Mouse (Mus musculus) gastrocnemius, adult 18-20 months (tissue): Measurements from ENCODE around the gene Atad5. TPM values are rescaled to one million over a fixed set of nuclear protein-coding genes. Genes with fewer than 3 reads are reported as not detected.

ENCODE experiments used
- DNase-seq: peaks from one replicate; pipeline ENCODE4 v3.0.0; 2021; ENCODE audit warnings: low spot score
- total RNA-seq, 2 experiments: library from RNA; stranded (reverse); gene quantifications; 2 replicates each; pipeline ENCODE4 v1.2.3; 2021

The Atad5 gene
- total RNA-seq, 2 experiments from 2014 or later, result 0.64 to 0.78 TPM

DNA sequence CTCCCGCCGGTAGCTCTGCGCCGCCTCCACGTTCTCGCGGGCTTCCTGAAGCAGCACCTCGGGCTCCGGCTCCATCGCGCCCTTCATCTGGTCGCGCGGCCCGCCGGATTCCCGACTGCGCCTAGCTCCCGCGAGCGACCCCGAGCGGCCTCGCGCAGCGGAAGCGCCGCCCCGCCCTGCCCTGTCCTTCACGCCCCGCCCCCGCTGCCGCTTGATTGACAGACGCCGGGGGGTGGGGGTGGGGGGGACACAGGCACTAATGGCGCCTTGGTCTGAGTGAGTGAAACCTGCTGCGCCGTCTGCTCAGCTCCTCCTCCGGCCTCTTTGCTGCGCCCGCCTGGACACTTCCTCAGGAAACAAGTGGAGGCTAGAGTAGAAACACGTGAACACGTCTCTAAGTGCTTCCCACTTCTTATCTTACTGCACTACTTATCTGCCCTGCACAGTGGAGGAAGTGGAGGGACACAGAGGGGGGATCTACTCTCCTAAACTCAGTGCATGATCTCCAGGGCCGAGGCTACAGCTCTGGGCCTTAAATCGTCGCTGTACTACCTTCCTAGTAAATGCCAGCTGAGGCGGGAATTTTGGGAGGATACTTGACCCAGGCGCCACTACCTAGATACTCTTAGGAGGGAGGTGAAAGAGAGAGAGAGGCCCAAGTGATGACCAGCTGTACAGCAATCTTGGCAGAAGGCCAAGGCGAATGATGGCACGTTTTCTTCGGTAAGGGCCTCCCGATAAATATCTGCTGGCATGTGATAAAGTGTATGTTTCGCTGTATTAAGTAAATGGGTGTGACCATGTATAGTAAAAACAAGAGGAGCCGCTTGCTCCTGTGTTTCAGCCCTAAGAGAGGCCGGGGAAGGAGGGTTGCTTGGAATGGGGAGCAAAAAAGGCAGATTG is 8.1 kb upstream of the Atad5 start, which contains the start of gene Crlf3:
Gene Crlf3, minus strand, starts transcription at position 166 of the 903 bp plus-strand sequence.
- DNase-seq, result peak; percentile 90

DNA sequence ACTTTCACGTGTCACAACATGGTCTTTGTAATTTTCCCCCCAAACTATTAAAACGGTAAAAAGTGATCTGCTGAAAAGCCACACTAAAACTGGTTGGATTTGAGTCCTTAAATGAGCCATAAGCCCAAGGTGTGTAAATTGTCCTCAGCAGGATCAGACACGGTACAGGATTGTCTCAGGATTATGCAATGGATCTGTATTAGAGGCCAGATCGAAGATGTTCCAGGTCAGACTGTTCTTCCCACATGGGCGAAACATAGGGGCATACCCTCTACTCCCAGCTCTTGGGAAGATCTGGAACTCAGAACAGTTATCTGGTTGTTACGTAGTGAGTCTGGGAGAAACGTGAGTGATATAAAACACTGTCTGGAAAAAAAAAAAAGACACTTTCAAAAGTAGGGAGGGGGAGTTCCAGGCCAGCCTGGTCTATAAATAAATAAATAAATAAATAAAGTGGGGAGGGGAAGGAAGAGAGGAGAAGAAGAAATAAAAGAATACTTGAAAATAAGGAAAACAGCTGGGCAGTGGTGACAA is 7.3 kb upstream of the Atad5 start:
- no peak for DNase-seq

DNA sequence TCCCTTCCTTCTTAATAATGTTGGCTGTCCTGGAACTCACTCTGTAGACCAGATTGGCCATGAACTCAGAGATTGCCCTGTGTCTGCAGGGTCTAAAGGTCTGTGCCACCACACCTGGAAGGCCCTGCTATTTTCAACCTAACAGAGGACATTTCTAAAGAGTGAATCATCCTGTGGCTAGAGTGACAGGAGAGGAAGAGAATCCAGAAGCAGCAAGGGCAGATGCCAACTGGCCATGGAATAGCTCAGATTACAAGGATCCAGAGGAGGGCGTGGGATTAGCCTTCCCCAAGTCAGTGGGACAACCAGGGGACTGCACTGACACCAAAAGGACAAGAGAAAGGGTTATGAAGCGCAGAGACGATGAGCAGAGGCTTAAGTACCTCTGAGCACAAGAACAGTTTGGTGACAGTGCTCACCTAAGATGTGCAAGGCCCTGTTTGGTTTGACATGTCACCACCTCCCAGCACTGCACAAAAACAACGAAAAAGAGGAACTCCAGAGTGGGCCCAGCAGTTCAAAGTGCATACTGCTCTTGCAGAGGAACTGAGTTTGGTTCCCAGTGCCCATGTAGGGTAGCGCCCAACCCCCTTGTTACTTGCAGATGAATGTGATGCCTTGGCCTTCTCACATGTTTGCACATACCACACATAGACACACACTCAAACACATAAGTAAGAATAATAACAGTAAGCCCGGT is 3.7 kb upstream of the Atad5 start:
- DNase-seq, result no peak

DNA sequence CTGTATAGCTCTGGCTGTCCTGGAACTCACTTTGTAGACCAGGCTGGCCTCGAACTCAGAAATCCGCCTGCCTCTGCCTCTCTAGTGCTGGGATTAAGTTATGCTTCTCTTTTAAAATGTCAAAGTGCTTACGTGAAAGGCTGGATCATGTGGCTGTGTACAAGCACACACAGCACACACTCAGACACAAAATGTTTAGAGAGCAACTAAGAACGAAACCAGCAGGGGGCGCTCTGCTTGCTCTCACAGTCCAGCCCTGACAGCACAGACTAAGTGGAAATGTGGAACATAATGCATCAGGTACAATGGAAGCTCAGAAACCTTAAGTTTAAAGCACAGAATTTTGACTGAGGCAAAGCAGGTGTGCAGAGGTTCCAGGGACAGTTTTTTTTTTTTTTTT is 2.4 kb upstream of the Atad5 start:
- DNase-seq, result peak; percentile 76

DNA sequence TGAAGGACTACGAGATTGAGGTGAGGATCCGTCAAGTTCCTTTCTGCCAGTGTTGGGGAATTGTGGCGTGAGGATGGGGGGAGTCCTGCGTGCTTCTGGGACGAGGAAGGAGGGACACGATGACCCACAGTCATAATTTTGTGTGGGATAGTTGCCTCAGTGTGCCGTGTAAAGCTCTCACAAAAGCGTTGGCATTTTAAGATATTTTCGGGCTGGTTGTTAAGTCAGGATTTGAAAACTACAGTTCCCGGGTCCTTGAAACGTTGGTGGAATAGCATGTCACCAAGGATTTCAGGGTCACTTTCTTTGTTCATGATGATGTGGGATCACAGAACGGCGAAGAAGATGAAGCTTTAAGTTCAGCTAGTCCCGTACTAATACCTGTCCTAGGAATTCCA is 616 bp downstream of the Atad5 start:
- DNase-seq, result no peak

DNA sequence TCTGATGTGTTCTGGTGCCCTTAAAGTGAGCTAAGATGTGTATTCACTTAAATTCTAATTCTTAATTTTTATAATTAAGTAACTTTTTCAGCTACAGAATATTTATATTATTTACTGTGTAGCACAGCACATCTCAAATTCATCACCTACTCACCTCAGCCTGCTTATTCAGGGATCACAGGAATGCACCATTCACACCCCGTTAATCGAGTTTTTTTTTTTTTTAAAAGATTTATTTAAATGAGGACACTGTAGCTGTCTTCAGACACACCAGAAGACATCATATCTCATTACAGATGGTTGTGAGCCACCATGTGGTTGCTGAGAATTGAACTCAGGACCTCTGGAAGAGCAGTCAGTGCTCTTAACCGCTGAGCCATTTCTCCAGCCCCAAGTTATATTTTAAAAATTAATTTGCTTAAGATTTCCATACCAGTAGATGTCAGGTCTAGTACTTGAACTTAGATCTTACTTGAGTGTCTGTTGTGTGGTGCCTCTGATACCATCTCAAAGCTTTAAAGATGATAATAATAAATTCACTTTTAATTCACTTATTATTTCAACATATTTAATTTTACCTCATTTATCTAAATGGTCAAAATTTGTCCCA is 1.5 kb downstream of the Atad5 start:
- DNase-seq, result no peak

DNA sequence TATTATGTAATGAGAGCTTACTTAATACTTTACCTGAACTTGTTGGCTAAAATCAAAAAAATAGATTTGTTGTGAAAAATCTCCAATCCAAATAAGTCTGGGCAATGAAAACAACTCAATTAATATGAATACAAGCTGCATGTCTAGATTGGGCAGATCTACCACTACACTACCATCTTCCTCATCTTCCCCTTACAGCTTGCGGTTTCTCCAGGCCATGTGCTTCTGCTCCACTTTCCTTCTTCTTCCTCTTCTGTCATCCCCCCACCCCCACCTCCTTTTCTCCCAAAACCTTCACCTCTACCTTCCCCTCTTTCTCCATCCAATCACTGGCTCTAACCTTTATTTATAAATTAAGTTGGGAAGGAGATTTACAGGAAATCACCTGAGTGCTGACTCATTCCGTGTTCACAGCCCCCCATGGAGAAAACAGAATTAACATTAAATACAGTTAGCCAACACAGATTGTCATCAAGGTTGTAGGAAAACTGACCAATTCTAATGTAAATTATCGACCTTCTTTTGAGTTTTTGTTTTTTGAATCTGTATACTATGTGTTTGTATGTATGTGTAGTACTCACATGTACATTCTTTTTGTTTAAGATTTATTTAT is 9.3 kb downstream of the Atad5 start:
- DNase-seq, result no peak

DNA sequence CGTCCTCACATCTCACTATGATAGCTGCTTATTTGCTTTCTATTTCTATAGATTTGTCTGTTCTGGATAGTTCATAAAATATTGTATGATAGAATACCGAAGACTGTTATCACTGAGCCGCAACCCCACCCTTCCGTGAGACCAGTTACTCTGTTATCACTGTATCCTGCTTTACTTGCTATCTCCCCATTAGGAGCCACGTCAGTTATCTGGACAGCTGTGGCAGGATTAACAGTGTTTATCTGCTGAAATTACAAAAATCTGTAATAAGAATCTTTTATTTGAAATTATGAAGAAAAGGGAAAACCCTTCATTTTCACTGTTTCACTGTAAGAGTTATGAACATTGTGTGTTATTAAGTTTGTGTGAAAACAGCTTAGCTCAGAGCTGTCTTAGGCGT is 12.1 kb downstream of the Atad5 start:
- no peak for DNase-seq

DNA sequence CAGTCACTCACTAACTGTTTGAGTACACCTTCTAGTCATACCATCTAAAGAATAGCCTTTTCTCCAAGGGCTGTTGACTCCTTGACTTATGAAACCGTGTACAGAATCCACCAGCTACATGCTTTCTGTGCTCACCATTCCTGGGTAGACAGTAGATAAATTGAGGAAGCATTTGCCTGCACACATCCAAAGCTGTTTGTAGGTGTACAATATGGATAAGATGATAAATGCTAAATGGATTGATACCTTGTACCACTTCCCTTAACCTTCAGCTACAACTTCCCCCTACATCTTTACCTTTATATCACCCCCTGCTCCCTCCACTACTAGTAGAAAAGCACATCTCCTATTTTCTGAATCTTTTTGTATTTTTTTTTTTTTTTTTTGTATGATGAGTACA is 15.2 kb downstream of the Atad5 start:
- DNase-seq, result no peak

DNA sequence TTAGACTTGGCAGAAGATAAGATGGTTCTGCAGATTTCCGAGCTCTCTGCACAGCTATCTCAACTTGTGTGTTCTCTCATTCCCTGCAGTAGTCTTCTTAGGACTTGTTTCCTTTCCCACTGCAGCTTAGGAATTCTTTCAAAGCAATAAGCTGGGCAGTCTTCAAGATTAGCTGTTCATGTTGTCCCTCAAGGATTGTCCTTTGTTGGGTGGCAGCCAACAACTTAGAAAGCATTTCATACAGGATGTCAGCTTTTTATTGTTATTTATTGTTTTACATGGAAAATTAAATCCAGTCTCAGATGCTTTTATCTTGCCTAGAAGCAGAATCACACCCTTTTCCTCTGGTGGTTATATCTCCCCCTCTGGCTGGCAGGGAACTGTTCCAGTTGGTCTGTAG is 27.2 kb downstream of the Atad5 start:
- no peak for DNase-seq

DNA sequence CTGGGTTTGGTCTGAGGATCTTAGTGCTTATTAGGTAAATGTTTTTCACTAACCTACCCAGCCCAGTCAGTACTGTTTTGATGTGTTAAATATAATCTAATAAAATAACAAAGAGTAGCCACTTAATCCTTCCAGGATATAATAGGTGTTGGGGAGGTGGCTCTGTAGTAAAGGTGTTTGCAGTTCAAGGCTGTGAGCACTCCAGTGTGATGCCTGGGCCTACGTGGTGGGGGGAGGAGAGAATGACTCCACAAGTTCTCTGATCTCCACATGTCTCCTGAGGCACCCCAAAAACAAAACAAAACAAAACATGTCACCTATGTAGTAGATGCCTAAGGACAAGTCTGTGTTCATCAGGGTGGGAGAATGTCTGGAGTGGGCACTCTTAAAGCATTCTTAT is 42.9 kb downstream of the Atad5 start:
- no peak for DNase-seq

DNA sequence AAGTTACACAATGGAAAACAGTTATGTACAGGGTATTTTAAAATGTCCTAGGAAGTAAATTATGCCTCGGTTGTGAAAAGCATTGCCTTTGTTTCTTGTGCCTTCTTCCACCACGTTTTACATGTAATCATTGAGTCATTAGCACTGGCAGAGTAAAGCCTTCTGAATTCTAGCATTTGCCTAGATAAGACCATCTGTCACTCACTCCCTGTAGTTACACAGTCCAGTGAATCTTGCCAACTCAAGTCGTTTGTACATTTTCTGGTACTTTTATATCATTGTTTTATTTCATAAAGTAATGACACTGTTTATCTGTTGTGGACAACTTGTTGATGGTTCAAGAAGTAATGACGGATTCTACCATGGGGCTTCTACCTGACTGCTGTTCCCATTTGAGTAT is 45.5 kb downstream of the Atad5 start:
- no peak for DNase-seq

DNA sequence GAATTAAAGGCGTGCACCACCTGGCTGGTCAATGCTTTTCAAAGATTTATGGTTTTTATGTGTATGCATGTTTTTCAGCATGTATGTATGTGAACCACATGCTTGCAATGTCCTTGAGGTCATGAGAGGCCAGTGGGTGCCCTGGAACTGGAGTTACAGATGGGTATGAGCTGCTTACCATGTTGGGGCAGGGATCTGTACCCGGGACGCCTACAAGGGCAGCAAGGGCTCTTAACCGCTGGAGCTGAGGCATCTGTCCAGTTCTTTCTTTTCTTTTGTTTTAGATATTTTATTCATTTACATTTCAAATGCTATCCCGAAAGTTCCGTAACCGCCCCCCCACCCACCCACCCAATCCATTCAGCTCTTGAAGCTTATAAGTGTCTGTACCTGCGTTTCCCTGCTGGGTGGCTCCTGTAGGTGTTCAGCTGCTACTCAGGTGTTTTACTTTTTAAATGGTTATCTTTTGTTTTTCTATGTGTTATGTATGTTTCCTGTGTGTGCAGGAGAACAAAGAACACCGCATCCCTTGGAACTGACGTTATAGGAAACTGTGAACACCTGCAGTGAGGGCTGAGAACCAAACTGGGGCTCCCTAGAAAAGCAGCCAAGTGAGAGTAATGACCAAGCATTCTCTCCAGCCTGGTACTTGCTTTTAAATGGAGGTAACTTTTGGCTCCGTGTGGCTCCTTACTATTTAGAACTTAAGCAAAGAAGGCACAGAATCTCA is 46.9 kb downstream of the Atad5 start:
- DNase-seq, result no peak

DNA sequence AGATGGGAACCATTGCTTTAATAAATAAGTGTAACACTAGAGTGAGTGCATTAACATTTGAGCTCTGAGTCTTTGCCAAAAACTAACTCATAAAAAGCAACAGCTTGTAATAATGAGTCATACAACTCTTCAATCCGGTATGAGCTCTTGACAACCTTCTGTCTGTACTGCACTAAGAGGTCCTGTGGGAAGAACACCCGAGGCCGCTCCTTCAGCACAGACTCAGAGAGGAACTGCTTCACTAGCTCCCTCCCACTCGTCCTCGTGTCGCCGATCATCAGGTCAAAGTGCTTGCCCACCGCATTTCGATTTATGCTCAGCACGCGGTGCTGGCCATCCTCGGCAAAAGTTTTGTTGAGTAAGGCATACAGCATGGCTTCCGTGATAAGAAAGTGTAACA is 47.6 kb downstream of the Atad5 start:
- no peak for DNase-seq

DNA sequence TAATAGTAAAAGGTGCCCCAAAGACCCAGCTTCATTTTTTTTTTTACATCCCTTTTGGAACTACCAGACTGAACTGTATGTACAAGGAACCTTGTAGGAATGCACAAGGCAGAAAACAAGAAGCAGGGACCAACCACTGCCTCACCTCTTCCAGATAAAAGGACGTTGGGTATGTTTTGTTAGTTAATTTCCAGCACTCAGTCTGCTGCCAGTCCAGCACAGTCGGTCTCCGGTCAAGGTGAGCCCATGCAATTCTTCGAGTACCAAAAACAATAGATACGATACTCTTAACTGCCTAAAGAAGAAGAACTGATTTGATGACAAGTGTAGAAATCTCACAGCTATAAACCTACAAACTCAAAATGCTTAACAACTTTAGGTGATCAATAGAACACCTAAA is 48.6 kb downstream of the Atad5 start:
- no peak for DNase-seq

DNA sequence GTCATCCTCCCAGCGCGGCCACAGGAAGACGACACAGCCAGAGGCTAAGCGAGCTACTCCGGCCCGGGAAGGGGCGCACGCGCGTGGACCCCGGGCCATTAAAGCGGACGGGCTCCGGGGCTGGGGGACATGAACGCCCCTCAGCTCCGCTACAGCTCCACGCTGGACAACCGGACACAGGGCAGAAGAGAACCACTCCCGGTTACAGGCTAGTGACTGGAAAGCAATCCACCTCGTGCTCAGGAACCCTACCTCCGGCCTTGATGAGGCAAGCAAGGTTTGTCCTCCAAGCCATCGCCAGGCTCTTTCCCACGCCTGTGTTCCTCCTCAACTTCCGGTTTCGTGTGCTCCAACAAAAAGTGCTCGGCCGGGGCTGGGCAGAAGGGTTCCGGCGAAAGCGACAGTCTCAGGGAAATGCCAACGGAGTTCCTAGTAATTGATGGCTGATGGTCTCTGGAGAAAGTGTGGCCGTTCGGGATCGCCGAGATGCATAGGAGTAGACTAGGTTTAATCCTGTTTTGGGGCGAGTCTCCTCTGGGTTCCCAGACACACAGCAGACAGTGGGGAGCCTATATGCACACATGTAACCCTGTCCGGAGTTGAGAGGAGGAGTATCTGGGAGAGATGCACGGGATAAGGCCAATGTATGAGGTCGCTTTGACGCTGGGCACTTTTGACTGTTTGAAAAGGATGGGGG is 52.8 kb downstream of the Atad5 start, which contains the start of gene Tefm:
Gene Tefm, minus strand, starts transcription at position 351 of the 697 bp plus-strand sequence.
- peak; percentile 85 for DNase-seq

DNA sequence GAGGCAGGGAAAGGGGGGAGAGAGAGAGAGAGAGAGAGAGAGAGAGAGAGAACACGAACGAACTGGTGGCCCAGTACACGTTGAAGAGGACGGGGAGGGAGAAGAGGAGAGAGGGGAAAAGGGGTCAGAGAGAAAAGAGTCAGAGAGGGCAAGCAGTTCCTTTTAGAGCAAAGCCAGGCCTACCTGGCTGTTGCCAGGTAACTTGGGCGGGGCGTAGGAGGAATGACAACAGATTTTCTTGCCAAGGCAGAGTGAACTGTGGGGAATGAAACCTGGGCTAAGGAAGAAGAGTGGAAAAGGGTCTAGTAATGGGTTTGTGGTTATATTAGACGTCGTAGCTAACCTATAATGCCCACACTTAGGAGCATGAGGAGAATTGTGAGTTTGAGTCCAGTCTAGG is 53.7 kb downstream of the Atad5 start:
- no peak for DNase-seq

DNA sequence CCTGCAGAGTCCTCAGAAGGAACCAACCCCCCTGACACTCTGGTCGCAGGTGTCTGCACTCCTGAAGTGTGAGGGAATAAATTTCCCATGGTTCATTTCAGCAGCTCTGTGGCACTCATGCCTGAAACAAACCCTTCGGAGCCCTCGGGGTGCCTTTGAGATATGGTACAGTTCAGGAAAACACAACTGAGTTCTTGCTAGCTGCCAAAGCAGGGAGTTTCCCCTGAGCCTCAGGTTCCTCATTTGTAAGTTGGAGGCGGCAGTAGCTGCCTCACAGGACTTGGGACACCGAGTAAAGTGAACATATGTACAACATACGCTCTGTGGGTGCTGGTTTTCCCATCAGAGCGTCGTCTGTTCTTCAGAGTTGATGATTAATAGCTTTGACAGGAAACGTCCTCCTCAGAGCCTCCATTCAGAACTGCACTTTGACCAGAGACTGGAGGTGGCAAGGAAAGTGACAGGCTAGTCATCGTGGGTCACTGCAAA is 56.6 kb downstream of the Atad5 start:
- DNase-seq, result no peak

DNA sequence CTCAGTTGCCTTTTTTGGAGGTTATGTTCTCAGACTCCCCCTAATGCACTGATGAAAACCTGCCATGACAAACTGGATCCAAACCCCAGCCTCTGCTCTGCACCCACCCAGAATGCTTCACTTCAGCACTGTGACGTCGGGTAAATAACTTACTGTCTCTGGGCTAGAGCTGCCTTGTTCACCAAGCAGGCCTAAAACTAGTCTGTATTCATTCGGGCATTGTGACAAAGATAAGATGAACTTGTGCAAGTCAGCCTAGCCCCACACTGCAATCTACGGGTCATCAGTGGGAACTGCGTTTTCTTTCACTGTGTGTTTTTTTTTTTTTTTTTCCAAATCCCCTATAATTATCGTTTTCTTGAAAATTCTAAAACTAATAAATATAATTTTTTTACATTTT is 58.5 kb downstream of the Atad5 start:
- DNase-seq, result no peak

DNA sequence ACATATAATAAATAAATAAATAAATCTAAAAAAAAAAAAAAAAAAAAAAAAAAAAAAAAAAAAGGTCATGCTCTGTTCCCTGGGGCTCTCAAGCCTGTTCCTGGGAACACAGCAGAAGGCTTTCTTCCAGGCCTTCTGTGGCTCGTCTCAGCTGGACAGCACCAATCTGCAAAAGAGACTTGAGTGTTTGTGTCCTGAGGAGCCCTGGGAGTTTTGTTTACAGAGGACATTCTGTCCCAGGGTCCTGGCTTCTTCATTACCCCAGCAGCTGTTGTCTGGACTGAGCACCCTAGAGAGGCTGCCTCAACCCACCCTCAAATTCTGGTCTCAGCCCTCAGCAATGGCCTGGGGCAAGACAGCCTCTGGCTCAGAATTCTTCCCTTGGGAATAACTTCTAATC is 59.1 kb downstream of the Atad5 start:
- peak; percentile 60 for DNase-seq
